Mouse (Mus musculus): ENCODE results near the gene Mss51.

The Mss51 gene

DNA sequence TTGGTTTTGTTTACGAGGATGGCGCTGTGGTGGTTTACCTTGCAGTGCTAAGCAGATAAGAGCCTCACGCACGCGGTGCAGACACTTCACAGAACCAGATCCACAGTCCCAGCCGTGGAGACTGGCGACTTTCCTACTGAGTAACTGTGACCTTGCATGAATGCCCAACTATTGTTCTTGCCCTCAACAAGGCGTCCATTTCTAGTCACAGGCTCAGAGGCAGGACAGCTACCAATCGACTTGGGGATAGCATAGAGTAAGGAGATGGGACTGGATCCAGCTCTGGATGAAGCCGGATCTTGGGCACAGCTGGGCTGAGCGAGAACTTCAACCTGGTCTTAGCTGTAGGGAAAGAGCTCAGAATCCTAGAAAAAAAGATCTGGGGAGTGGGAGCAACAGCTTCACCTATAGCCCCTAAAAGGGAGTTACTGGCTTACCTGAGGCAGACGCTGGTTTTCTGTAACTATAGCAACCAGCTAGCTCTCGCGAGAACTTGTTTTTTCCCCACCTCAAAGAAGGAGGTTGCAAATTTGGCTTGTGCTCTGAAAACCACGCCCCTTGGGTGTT, 44.9 kb downstream of the Mss51 start, which contains the start of gene Cfap70:
TSS of gene Cfap70 (minus strand) at position 462 of the 567 bp plus-strand sequence.
- peak; percentile 80 for DNase-seq (ENCODE audit: extremely low spot score)

DNA sequence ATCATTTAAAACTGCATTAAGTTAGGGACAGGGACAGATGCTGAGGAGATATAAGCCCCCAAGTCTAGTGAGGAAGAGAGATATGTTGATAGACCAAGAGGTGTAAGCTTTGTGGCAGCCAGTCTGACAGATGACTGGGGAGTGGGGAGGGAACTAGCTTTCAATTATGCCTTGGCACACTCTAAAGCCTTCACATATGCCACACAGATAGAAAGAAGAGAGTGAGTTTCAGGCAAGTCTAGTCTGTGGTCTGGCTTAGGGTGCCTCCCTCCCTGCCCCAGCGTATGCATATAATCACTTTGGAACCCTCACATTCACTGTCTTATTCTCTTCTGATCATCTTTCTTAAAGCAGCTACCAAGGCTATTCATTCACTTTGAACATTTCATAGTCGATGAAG, 45.4 kb downstream of the Mss51 start:
- DNase-seq (ENCODE audit: extremely low spot score): no peak

DNA sequence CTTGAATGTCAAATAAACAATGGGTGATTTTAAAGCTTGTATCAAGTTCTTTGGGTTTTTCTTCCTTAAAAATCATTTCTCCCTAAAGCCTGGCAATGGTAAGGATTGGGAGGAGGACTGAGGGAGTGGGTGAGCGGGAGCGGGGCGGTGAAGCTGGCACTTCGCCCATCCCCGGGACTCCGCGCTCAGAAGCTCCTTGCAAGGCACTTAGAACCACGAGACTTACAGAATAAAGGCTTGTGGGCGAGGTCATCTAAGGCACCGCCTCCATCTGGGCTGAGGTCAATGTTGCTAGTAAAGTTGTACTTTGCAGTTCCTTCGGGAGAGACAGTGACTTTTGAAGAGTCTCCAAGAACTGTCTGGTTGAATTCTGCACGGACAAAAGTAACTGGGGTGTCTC, 49.5 kb downstream of the Mss51 start:
- no peak for DNase-seq (ENCODE audit: extremely low spot score)

DNA sequence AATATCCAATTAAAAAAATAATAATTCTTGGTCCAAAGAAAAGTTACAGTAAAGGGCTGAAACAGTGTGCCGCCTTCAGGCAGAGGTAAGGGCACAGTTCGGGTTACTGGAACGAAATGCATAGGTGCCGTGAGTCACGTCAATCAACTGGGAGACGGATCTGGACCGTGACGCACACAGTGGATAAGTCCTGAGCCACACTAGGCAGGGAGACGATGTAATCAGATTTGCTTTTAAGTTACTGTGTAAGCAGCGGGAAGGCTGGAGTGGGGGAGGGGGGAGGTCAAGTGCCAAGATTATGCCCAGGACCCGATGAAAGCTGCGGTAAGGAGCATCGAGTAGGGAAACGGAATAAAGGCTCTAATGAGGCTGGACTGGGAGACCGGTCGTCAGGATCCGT, 54.4 kb downstream of the Mss51 start:
- no peak for DNase-seq (ENCODE audit: extremely low spot score)

DNA sequence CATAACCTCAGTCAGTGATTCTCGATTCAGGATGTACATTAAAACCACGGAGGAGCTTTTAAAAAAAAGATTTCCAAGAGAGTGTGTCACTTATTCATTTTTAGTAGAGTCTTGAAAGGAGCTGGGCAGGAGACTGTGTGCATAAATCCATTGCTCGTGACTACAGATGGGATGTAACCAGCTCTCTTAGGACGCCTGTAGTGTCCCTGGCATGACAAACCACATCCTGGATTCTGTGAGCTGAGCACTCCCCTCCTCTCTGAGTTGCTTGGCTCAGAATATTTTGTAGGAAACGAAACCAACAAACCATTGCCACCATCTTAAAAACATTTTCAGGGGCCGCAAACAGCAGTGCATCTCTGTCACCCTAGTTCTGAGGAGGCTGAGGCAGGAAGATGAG, 59.7 kb downstream of the Mss51 start:
- no peak for DNase-seq (ENCODE audit: extremely low spot score)

Data from embryo, embryonic 9.5 days (tissue).